Mouse (Mus musculus) midbrain, embryonic 16.5 days (tissue): ENCODE measurements around the gene Ankrd66. TPM values are rescaled to one million over a fixed set of nuclear protein-coding genes. Genes with fewer than 3 reads are reported as not detected.
"Not testable (repeated sequence)": the region's sequence is repeated elsewhere in the genome, so short reads cannot be mapped to it uniquely, and the experiment has no call there.

ENCODE experiments used
- ATAC-seq: fragments of 200-750 bp; cut with Nextera tagmentation; 2 replicates; pipeline ENCODE4 v1.8.0; 2017; ENCODE audit warnings: moderate TSS enrichment
- H3K27ac ChIP-seq: fragments of 300-500 bp; sonication (generic); 2 replicates; pipeline ENCODE4 v1.5.1; 2014; ENCODE audit warnings: mild to moderate bottlenecking, low read length, mixed read lengths
- H3K27me3 ChIP-seq: fragments of 300-500 bp; sonication (generic); 2 replicates; pipeline ENCODE4 v1.6.1; 2014; ENCODE audit warnings: low read depth, low read length, mixed read lengths; ENCODE audit not compliant: control insufficient read depth, insufficient read depth
- H3K36me3 ChIP-seq: fragments of 300-500 bp; sonication (generic); 2 replicates; pipeline ENCODE4 v1.6.1; 2014; ENCODE audit warnings: mild to moderate bottlenecking, low read length, moderate library complexity, mixed read lengths; ENCODE audit not compliant: control insufficient read depth, insufficient read depth
- H3K4me1 ChIP-seq: fragments of 300-500 bp; sonication (generic); 2 replicates; pipeline ENCODE4 v1.6.1; 2014; ENCODE audit warnings: mild to moderate bottlenecking, low read length, mixed read lengths; ENCODE audit not compliant: control insufficient read depth, insufficient read depth
- H3K4me2 ChIP-seq: fragments of 300-500 bp; sonication (generic); 2 replicates; pipeline ENCODE4 v1.6.1; 2014; ENCODE audit warnings: mild to moderate bottlenecking, low read length, mixed read lengths
- H3K4me3 ChIP-seq: fragments of 300-500 bp; sonication (generic); 2 replicates; pipeline ENCODE4 v1.5.1; 2014; ENCODE audit warnings: low read depth, mild to moderate bottlenecking, low read length, moderate library complexity, mixed read lengths
- H3K9ac ChIP-seq: fragments of 300-500 bp; sonication (generic); 2 replicates; pipeline ENCODE4 v1.6.1; 2014; ENCODE audit warnings: low read depth, low read length, mixed read lengths
- H3K9me3 ChIP-seq: fragments of 300-500 bp; sonication (generic); replicated peaks from 2 replicates; pipeline ENCODE4 v1.6.1; 2014; ENCODE audit warnings: mild to moderate bottlenecking, low read length, mixed read lengths; ENCODE audit not compliant: control insufficient read depth, poor library complexity, severe bottlenecking
- WGBS: fragments of 180-500 bp; shearing (Covaris S2); extraction: QIAGEN DNeasy Blood & Tissue Kit; methylation state at CpG from one replicate; pipeline ENCODE4 v1.1.7; 2014; 5-methylcytosine and 5-hydroxymethylcytosine counted together
- polyA plus RNA-seq: library from polyadenylated mRNA; unstranded; fragments of >200 nt; fragmentation: Nextera tagmentation; extraction: Ambion mirVana; gene quantifications from 2 replicates; pipeline ENCODE4 v1.2.1, GENCODE M21; 2015

Gene Ankrd66
- polyA plus RNA-seq, 1 experiment from 2014 or later: 0.50 TPM

- Histone ChIP-seq H3K9ac (no peak overlapping the region), H3K27ac (no peak overlapping the region), H3K9me3 (no peaks in the 10 kb centered on the region), H3K4me1 (no peaks in the 10 kb centered on the region), H3K4me2 (no peak overlapping the region), H3K36me3 (no peaks in the 10 kb centered on the region), H3K27me3 (no peaks in the 10 kb centered on the region), H3K4me3 (no peak overlapping the region)
- no peak for ATAC-seq
- 14% methylated on average over 3 of the region's 3 CpGs for WGBS
Observed at GRCm38 (mm10) chr17:43551122-43551630, 7.7 kb upstream of the Ankrd66 start.

- Histone ChIP-seq H3K4me3 (no peak overlapping the region), H3K36me3 (no peaks in the 10 kb centered on the region), H3K4me2 (no peak overlapping the region), H3K9me3 (no peaks in the 10 kb centered on the region), H3K9ac (no peak overlapping the region), H3K27ac (no peak overlapping the region), H3K4me1 (no peaks in the 10 kb centered on the region), H3K27me3 (no peaks in the 10 kb centered on the region; the same call in 1 of the 2 replicates)
- WGBS: 94% methylated on average over 4 of the region's 4 CpGs
- ATAC-seq: no peak
Observed at GRCm38 (mm10) chr17:43544040-43544439, 601 bp upstream of the Ankrd66 start.

DNA sequence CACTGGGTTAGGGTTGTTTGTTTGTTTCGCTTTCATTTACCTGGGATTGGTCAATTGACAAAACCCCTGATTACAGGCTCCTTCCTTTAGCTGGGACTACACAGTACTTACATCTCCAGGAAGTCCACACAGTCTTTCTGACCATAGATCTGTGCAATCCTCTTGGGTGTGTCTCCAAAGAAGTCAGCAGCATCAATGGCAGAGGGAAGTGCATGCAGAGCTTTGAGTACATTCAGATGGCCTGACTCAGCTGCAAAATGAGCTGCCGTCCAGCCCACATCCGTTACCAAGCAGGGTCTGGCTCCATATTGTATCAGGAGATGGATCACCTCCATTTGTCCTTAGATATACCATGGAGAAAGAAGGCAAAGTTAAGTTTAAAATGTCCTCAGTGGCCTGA lies 4.7 kb downstream of the Ankrd66 start:
- H3K4me2 ChIP-seq: no peak overlapping the region
- no peaks in the 10 kb centered on the region for H3K36me3 ChIP-seq
- no peak overlapping the region for H3K4me3 ChIP-seq
- 96% methylated on average over 3 of the region's 3 CpGs for WGBS
- no peaks in the 10 kb centered on the region for H3K9me3 ChIP-seq
- no peak for ATAC-seq
- H3K27ac ChIP-seq: no peak overlapping the region
- H3K4me1 ChIP-seq: no peaks in the 10 kb centered on the region
- H3K9ac ChIP-seq: no peak overlapping the region
- H3K27me3 ChIP-seq: no peaks in the 10 kb centered on the region

GRCm38 (mm10) chr17:43536841-43537240 lies 6.6 kb downstream of the Ankrd66 start:
- not testable (repeated sequence) for ATAC-seq, H3K4me2 ChIP-seq, H3K9me3 ChIP-seq, H3K4me3 ChIP-seq, H3K27me3 ChIP-seq, H3K36me3 ChIP-seq, H3K9ac ChIP-seq, H3K4me1 ChIP-seq, H3K27ac ChIP-seq
- WGBS: 88% methylated on average over 6 of the region's 6 CpGs

GRCm38 (mm10) chr17:43534362-43535222 lies 8.8 kb downstream of the Ankrd66 start:
- WGBS: 6% methylated on average over 23 of the region's 23 CpGs
- no peaks in the 10 kb centered on the region for H3K36me3 ChIP-seq
- H3K4me3 ChIP-seq: no peak overlapping the region
- no peaks in the 10 kb centered on the region for H3K27me3 ChIP-seq
- H3K27ac ChIP-seq: no peak overlapping the region
- no peaks in the 10 kb centered on the region for H3K9me3 ChIP-seq
- H3K4me1 ChIP-seq: no peaks in the 10 kb centered on the region
- H3K4me2 ChIP-seq: peak overlapping the region; percentile 40
- ATAC-seq: peak; percentile 84
- H3K9ac ChIP-seq: no peak overlapping the region

GRCm38 (mm10) chr17:43531192-43531591 lies 12.2 kb downstream of the Ankrd66 start:
- H3K27me3 ChIP-seq: no peaks in the 10 kb centered on the region
- no peak overlapping the region for H3K9ac ChIP-seq
- H3K9me3 ChIP-seq: no peaks in the 10 kb centered on the region
- no peak overlapping the region for H3K4me3 ChIP-seq
- no peak overlapping the region for H3K27ac ChIP-seq
- no peak overlapping the region for H3K4me2 ChIP-seq
- WGBS: 97% methylated on average over 4 of the region's 4 CpGs
- H3K4me1 ChIP-seq: no peaks in the 10 kb centered on the region
- H3K36me3 ChIP-seq: no peaks in the 10 kb centered on the region
- no peak for ATAC-seq

DNA sequence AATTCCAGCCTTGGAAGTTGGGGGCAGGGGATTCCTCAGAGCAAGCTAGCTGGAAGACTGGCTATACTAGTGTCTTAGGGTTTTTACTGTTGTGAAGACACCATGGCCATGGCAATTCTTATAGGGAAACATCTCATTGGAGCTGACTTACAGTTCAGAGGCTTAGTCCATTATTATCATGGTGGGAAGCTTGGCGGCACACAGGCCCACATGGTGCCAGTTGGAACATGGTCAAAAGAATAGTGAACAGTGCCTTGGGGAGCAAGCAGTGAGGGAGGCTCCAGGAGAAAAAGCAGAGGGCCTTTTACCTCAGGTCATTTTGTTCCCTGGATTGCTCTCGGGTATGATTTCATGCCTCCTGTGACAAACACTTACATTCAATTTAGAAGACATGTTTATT lies 12.9 kb downstream of the Ankrd66 start:
- H3K4me3 ChIP-seq: no peak overlapping the region
- 84% methylated on average over 2 of the region's 2 CpGs for WGBS

DNA sequence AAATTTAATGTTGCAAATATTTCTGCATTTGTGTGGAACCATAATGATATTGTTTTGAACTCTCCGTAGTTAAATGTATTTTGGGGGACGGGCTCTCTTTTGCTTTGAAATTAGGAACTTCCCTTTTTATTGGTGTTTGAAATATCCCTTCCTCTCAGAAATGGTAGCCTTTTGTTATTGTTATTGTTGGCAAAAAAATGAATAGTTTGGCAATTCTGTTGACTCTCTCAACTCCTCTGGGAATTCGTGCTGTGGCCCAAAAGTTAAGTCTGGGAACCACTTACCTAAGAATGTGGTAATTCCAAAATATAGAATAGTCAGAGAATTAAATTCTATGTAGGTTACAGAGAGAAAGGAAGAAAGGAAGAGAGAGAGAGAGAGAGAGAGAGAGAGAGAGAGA lies 23.3 kb downstream of the Ankrd66 start:
- Histone ChIP-seq H3K9me3 (0 out of 2 replicates have a peak, but pooled peaks cover under 1% of the 10 kb centered on the region), H3K4me3 (no peak overlapping the region), H3K27ac (no peak overlapping the region), H3K4me2 (no peak overlapping the region), H3K9ac (no peak overlapping the region), H3K36me3 (no peaks in the 10 kb centered on the region), H3K4me1 (0 out of 2 replicates have a peak, but pooled peaks cover 2% of the 10 kb centered on the region), H3K27me3 (no peaks in the 10 kb centered on the region)
- 85% methylated on average over 3 of the region's 3 CpGs for WGBS
- ATAC-seq: no peak

More for the DNA sequence above, 12.9 kb downstream of the Ankrd66 start:
- H3K27ac ChIP-seq: no peak overlapping the region
- ATAC-seq: no peak
- no peak overlapping the region for H3K4me2 ChIP-seq
- no peaks in the 10 kb centered on the region for H3K4me1 ChIP-seq
- no peak overlapping the region for H3K9ac ChIP-seq
- no peaks in the 10 kb centered on the region for H3K9me3 ChIP-seq
- H3K27me3 ChIP-seq: no peaks in the 10 kb centered on the region
- H3K36me3 ChIP-seq: no peaks in the 10 kb centered on the region
